Mouse (Mus musculus): Measurements from ENCODE around the gene Olfr56. TPM values are rescaled to one million over a fixed set of nuclear protein-coding genes. Genes with fewer than 3 reads are reported as not detected.
"Not testable (repeated sequence)": the region's sequence is repeated elsewhere in the genome, so short reads cannot be mapped to it uniquely, and the experiment has no call there.

The Olfr56 gene
- polyA plus RNA-seq (2015; fragmentation: Nextera tagmentation; extraction: Ambion mirVana): not detected in 2 replicates

DNA sequence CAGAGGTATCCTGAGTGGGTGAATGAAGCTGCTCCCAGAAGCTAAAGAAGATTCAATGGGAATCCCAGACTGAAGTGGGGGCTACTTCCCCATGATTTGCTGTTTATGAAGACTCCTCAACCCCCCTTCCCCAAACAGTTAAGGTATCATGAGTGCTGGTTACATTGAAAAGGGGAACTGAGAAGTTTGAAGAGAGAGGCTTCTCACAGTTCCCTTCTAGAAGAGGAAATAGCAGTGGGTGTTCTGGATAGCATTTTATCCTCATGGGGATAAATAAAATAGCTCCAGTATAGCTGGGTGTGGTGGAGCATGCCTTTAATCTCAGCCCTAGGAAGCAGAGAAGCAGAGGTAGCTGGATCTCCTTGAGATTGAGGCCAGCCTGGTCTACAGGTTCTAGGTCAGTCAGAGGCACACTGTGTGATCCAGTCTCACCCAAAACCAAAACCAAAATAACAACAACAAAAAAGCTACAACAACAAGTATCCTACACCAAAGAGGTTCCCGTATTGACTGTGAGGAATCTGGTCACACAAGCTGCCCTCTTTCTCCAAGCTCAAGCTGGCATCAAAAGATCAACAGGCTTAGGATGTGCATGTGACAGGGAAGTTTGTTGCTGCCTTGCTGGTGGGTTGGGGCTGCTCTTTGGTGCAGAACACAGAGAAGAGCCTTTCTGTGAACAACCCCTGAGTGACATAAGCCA lies at the start of gene Olfr56:
Gene Olfr56 (plus strand): TSS at position 650 of the 700 bp plus-strand sequence.
- not testable (repeated sequence) for ATAC-seq (ENCODE audit: low FRiP score, low read depth); H3K9me3 ChIP-seq; H3K9ac ChIP-seq; H3K27ac ChIP-seq; H3K4me2 ChIP-seq (replicated peaks); H3K36me3 ChIP-seq; H3K27me3 ChIP-seq; H3K4me3 ChIP-seq; H3K4me1 ChIP-seq
- no CpG with 5 or more reads among the region's 1 CpGs for WGBS

DNA sequence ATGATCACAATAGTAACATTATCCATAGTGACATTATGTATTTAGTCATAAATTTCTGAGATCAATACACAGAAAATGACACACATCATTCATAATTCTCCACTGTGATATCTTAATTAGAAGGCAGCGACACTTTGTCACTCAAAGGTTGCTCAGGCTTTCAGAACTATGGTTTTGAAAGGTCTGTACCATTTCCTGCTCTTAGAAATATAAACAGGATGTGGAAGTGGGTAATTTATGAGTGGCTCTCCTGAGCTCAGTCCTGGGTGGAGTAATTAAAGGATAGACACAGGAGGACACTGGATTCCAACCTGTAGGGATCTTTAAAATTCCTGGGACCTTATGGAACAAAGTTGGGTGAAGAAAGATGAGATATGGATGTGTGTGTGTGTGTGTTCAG lies 45.3 kb upstream of the Olfr56 start:
- not testable (repeated sequence) for H3K4me2 ChIP-seq (replicated peaks); H3K9ac ChIP-seq; H3K27ac ChIP-seq; H3K4me1 ChIP-seq; H3K36me3 ChIP-seq; ATAC-seq (ENCODE audit: low FRiP score, low read depth); H3K4me3 ChIP-seq; H3K27me3 ChIP-seq; H3K9me3 ChIP-seq
- 86% methylated on average over 1 of the region's 1 CpGs for WGBS

DNA sequence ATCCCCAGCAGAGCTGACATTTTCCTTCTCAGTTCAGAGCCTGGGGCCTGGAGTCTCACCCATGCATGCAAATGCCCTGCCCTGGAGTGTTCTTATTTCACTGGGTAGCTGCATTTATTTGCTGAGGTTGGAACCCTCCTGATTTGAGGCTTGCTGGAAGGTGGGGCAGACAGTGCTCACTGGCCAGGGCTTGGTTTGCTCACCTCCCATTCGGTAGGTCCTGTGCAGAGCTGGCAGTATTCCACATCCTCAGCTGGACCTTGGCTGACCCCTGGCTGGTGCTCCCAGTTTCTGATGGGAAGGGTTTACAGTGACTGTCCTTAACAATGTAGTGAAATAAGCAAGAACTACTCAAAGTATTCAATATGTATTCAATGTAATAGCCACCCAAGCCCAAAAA lies 44.8 kb upstream of the Olfr56 start:
- 59% methylated on average over 1 of the region's 1 CpGs for WGBS
- not testable (repeated sequence) for H3K27ac ChIP-seq; H3K4me2 ChIP-seq (replicated peaks); ATAC-seq (ENCODE audit: low FRiP score, low read depth); H3K36me3 ChIP-seq; H3K27me3 ChIP-seq; H3K4me1 ChIP-seq; H3K9ac ChIP-seq; H3K4me3 ChIP-seq; H3K9me3 ChIP-seq

DNA sequence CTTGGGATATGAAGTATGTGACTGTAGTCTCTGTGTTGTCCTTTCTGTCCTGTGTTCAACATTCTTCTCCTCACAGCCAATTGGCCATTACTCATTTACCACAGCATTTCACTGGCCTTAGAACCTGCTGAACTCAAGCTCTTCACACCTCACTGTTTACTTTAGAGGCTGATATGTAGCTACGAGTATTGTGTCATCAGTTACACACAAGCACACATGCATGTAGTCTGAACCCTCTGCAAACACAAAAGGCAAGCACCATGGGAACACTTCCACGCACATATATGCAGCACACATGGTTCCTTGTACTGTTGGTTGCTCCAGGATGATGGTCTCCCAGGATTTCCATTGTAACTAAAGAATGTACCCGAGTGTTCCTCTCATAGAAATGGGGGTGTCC lies 43.4 kb upstream of the Olfr56 start:
- WGBS: no CpG with 5 or more reads among the region's 3 CpGs
- ATAC-seq (ENCODE audit: low FRiP score, low read depth); H3K27me3 ChIP-seq; H3K4me3 ChIP-seq; H3K27ac ChIP-seq; H3K4me1 ChIP-seq; H3K9me3 ChIP-seq; H3K4me2 ChIP-seq (replicated peaks); H3K36me3 ChIP-seq; H3K9ac ChIP-seq: not testable (repeated sequence)

DNA sequence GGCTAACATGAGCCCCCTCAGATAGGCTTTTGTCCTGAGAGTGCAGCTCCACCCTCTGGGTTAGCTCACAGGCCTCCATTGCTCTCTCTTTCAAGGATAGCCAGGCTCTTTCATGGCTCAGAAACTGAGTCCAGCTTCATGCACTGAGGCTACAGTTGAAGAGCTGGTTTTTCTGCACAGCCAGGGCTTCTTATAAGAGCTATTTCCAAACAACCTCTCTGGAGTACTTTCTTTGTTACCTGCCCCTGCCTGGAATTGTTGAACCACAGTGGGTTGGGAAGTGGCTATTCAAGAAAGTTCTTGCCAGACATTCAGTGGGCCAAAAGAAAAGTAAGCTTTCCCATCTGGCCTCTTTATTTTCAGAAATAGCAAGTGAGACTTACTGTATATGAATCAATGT lies 39.4 kb upstream of the Olfr56 start:
- not testable (repeated sequence) for ATAC-seq (ENCODE audit: low FRiP score, low read depth); H3K9ac ChIP-seq; H3K36me3 ChIP-seq; H3K4me2 ChIP-seq (replicated peaks); H3K27me3 ChIP-seq; H3K4me3 ChIP-seq; H3K27ac ChIP-seq; H3K9me3 ChIP-seq; H3K4me1 ChIP-seq

DNA sequence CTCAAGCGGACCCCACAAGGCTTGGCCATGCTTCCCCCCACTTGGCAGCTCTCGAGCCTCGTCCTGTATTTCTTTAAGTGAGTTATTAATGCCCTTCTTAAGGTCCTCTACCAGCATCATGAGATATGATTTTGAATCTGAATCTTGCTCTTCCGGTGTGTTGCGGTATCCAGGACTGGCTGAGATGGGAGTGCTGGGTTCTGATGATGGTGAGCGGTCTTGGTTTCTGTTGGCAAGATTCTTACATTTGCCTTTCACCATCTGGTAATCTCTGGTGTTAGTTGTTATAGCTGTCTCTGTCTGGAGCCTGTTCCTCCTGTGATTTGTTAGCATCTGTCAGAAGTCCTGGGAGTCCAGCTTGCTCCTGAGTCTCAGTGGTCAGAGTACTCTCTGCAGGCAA lies 32.6 kb upstream of the Olfr56 start, which contains the start of gene Psme2b:
Gene Psme2b (minus strand): TSS at position 101 of the 400 bp plus-strand sequence.
- not testable (repeated sequence) for H3K9me3 ChIP-seq; H3K4me2 ChIP-seq (replicated peaks); H3K4me1 ChIP-seq; ATAC-seq (ENCODE audit: low FRiP score, low read depth); H3K27ac ChIP-seq; H3K27me3 ChIP-seq; H3K4me3 ChIP-seq; H3K36me3 ChIP-seq; H3K9ac ChIP-seq
- WGBS: 94% methylated on average over 6 of the region's 6 CpGs

DNA sequence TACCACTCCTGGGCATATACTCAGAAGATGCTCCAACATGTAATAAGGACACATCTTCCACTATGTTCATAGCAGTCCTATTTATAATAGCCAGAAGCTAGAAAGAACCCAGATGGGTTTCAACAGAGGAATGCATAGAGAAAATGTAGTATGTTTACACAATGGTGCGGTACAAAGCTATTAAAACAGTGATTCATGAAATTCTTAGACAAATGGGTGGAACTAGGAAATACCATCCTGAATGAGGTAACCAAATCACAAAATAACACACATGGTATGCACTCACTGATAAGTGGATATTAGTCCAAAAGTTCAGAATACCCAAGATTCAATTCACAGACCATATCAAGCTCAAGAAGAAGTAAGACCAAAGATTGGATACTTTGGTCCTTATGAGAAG lies 4.0 kb upstream of the Olfr56 start:
- H3K27me3 ChIP-seq; H3K27ac ChIP-seq; H3K4me2 ChIP-seq (replicated peaks); H3K36me3 ChIP-seq; H3K9me3 ChIP-seq; H3K4me1 ChIP-seq; ATAC-seq (ENCODE audit: low FRiP score, low read depth); H3K9ac ChIP-seq; H3K4me3 ChIP-seq: not testable (repeated sequence)
- no CpG with 5 or more reads among the region's 1 CpGs for WGBS

DNA sequence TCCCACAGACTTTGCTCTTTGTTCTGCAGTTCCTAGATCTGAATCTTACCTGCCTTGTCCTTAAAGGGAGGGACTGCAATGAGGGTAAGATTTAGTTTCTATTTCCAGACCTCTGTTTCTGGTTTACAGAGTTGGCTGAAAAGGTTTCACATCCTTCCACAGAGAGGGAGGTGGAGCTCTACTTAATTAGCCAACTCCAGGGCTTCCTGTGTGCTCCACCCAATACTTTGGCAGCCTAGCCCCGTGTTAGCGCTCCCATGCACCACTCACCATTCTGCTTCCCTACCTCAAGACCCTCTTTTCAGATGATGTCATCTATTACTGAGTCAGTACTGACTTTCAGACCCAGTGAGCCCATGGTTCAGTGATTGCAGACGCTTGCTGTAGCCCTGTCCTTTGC lies 562 bp downstream of the Olfr56 start, which contains the start of gene 9930111J21Rik1:
Gene 9930111J21Rik1 (minus strand): TSS at position 148 of the 400 bp plus-strand sequence.
- H3K36me3 ChIP-seq; ATAC-seq (ENCODE audit: low FRiP score, low read depth); H3K27me3 ChIP-seq; H3K4me2 ChIP-seq (replicated peaks); H3K4me1 ChIP-seq; H3K4me3 ChIP-seq; H3K9ac ChIP-seq; H3K27ac ChIP-seq; H3K9me3 ChIP-seq: not testable (repeated sequence)
- WGBS: no CpG with 5 or more reads among the region's 3 CpGs

DNA sequence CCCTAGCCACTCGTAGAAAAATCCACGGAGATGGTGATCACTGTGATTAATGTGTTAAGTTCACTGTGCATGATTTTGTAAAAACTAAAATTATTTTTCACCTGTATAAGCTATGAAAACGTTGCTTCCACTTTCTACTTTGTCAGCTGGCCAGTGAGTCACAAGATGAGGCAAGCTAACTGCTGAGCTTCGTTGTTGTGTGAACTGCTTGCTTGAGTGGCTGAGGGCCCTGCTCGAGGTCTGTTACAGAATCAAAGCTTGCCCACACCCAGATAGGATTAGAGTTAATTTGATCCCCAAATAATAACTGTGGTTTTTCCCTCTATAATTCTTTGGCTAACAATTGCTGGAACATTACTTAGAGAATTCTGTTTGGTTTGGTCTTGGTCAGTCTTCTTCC lies 1.4 kb downstream of the Olfr56 start:
- not testable (repeated sequence) for H3K4me2 ChIP-seq (replicated peaks); H3K27ac ChIP-seq; H3K36me3 ChIP-seq; H3K27me3 ChIP-seq; H3K9me3 ChIP-seq; H3K9ac ChIP-seq; ATAC-seq (ENCODE audit: low FRiP score, low read depth); H3K4me3 ChIP-seq; H3K4me1 ChIP-seq
- WGBS: no CpG with 5 or more reads among the region's 5 CpGs

DNA sequence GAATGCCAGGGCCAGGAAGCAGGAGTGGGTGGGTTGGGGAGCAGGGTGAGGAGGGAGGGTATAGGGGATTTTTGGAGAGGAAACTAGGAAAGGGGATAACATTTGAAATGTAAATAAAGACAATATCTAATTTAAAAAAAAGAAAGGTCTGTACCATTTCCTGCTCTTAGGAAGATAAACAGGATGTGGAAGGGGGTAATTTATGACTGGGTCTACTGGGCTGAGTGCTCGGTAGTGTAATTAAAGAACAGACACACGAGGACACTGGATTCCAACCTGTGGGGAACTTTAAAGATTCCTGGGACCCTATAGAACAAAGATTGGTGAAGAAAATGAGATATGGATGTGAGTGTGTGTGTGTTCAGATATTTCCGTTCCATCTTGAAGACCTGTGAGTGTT lies 4.2 kb downstream of the Olfr56 start:
- H3K4me2 ChIP-seq (replicated peaks); H3K9me3 ChIP-seq; ATAC-seq (ENCODE audit: low FRiP score, low read depth); H3K27ac ChIP-seq; H3K9ac ChIP-seq; H3K4me1 ChIP-seq; H3K27me3 ChIP-seq; H3K4me3 ChIP-seq; H3K36me3 ChIP-seq: not testable (repeated sequence)
- WGBS: no CpG with 5 or more reads among the region's 3 CpGs

DNA sequence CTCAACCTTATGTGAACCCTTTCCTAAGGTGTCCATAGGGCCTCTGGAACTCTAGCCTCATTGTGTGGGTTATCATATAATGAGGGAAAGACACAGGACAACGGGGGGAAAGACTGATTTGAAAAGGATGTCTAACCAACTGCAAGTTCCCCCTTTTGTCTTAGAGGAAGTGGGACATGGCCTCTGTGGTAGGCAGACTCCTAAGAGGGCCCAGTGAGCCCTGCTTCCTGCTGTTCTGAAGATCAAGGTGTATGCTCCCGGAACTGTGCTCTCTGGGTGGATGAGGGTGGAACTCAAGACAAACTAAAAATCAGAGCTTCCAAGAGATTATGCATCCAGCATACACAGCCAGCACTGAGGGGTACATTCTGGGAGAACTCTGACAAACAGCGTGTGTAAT lies 9.5 kb downstream of the Olfr56 start:
- 79% methylated on average over 2 of the region's 3 CpGs for WGBS
- not testable (repeated sequence) for H3K9me3 ChIP-seq

DNA sequence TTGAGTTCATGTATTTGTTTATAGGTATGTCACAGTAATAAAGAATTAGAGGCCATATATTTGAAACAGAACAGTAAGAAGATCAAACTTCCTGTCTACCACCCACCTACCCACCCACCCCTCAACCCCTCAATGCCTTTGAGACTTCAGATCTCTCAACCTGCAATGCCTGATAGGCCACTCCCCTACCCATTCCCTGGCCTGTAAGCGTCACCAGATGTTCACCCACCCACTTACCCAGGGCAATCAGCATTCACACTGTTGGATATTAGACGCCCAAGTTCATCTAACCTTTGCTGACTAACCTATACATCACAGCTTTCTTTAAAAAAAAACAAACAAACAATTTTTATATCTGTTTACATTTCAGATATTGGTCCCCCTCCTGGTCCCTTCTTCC lies 11.3 kb downstream of the Olfr56 start:
- H3K27ac ChIP-seq; H3K27me3 ChIP-seq; H3K9ac ChIP-seq; ATAC-seq (ENCODE audit: low FRiP score, low read depth); H3K9me3 ChIP-seq; H3K36me3 ChIP-seq; H3K4me3 ChIP-seq; H3K4me2 ChIP-seq (replicated peaks); H3K4me1 ChIP-seq: not testable (repeated sequence)
- 54% methylated on average over 2 of the region's 2 CpGs for WGBS

More for the DNA sequence above, 9.5 kb downstream of the Olfr56 start:
- not testable (repeated sequence) for H3K4me1 ChIP-seq; H3K36me3 ChIP-seq; H3K4me3 ChIP-seq; H3K9ac ChIP-seq; ATAC-seq (ENCODE audit: low FRiP score, low read depth); H3K27ac ChIP-seq; H3K4me2 ChIP-seq (replicated peaks); H3K27me3 ChIP-seq

DNA sequence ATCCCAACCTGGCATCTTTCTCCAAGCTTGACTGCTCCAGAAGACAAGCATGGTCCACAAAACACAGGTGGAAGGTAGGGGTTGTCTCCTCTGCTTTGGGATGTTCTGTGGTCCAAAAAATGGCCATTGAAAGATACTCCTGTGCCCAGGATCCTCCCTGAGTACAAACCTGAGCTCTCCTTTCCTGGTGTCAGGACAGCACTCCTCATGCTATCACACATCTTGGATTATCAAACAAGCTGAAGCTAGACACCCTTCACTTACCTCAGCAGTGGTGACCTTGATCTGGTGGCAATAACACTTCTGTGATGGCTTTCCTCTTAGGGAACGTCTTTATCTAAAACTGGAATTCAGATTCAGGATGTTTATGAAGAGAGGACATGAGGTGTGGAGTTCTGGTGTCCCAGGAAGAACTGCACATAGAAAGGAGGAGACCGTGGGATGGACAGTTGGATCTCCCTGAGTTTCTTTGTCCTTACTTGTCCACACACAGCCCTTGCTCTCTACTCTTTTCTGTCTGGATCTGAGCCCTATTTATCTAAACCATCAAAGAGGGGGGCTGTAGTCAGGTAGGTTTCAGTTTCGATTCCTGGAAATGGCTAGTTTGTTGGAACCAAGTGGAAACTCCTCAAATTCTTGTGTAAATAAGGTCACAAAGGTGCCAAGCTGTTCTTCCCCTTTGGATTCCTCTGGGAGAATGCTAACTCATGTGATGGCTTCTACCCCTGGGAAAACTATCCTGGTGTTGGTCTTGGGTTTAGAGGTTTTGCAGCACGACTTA lies 13.2 kb downstream of the Olfr56 start, which contains the start of gene Gm12185:
Gene Gm12185 (minus strand): TSS at position 487 of the 781 bp plus-strand sequence.
- not testable (repeated sequence) for H3K27ac ChIP-seq; ATAC-seq (ENCODE audit: low FRiP score, low read depth); H3K4me3 ChIP-seq; H3K4me2 ChIP-seq (replicated peaks); H3K9ac ChIP-seq; H3K36me3 ChIP-seq; H3K4me1 ChIP-seq; H3K9me3 ChIP-seq; H3K27me3 ChIP-seq
- WGBS: 59% methylated on average over 4 of the region's 4 CpGs

All from limb, embryonic 13.5 days (tissue).